Mouse (Mus musculus): ENCODE results near the gene Cacnb3. TPM values are rescaled to one million over a fixed set of nuclear protein-coding genes. Genes with fewer than 3 reads are reported as not detected.

Cacnb3 gene
- polyA plus RNA-seq, 2 experiments: 0.42 to 0.85 TPM

GRCm38 (mm10) chr15:98676940-98677728, 46.5 kb downstream of the Cacnb3 start, which contains the start of gene Rnd1:
Gene Rnd1, minus strand, starts transcription at chr15:98677461.
- Histone ChIP-seq H3K36me3 (replicated peaks; ENCODE audit: control insufficient read depth, insufficient read depth, low read depth) (no peaks in the 10 kb centered on the region), H3K4me1 (replicated peaks; ENCODE audit: control insufficient read depth in 2 of 2, insufficient read depth in 2 of 2, low read length in 1 of 2) (0 out of 4 replicates have a peak, but pooled peaks cover 0 to 6% of the 10 kb centered on the region in 2 experiments), H3K4me2 (ENCODE audit: low read depth) (peak within 1 kb of the TSS; percentile 42), H3K27me3 (ENCODE audit: control insufficient read depth, insufficient read depth, low read length) (peaks cover 47% of the 10 kb centered on the region), H3K9me3 (ENCODE audit: control insufficient read depth, low read length) (no peaks in the 10 kb centered on the region), H3K4me3 (ENCODE audit: insufficient read depth in 1 of 2, low read depth in 2 of 2, low read length in 2 of 2) (peak within 1 kb of the TSS; percentile 1 to 40), H3K9ac (replicated peaks) (no peak within 1 kb of the TSS), H3K27ac (no peak within 1 kb of the TSS)
- WGBS (ENCODE audit: insufficient replicate concordance): 2% methylated on average over 37 of the region's 37 CpGs
- DNase-seq (ENCODE audit: low read depth in 3 of 3, low spot score in 3 of 3) (peak; percentile 61 to 68 (median 62)), ATAC-seq (ENCODE audit: insufficient read depth) (peak; percentile 89)
- TF ChIP-seq EP300 (IDR thresholded peaks at IDR 0.05; ENCODE audit: low read depth) (no peak), CTCF (IDR thresholded peaks at IDR 0.05; ENCODE audit: low read depth) (peak; percentile 13; the same call in 1 of the 2 replicates)

- no peak for TF ChIP-seq EP300 (IDR thresholded peaks at IDR 0.05; ENCODE audit: low read depth)
- no peak for TF ChIP-seq CTCF (IDR thresholded peaks at IDR 0.05; ENCODE audit: low read depth)
- Histone ChIP-seq H3K4me1 (replicated peaks; ENCODE audit: control insufficient read depth in 2 of 2, insufficient read depth in 2 of 2, low read length in 1 of 2) (0 out of 4 replicates have a peak, but pooled peaks cover 0 to 6% of the 10 kb centered on the region in 2 experiments), H3K9me3 (ENCODE audit: control insufficient read depth, low read length) (no peaks in the 10 kb centered on the region), H3K4me2 (ENCODE audit: low read depth) (no peak overlapping the region), H3K4me3 (ENCODE audit: insufficient read depth in 1 of 2, low read depth in 2 of 2, low read length in 2 of 2) (no peak overlapping the region), H3K27me3 (ENCODE audit: control insufficient read depth, insufficient read depth, low read length) (peaks cover 47% of the 10 kb centered on the region), H3K27ac (no peak overlapping the region), H3K9ac (replicated peaks) (no peak overlapping the region), H3K36me3 (replicated peaks; ENCODE audit: control insufficient read depth, insufficient read depth, low read depth) (no peaks in the 10 kb centered on the region)
- WGBS (ENCODE audit: insufficient replicate concordance): 62% methylated on average over 7 of the region's 7 CpGs
- ATAC-seq (ENCODE audit: insufficient read depth) (no peak), DNase-seq (ENCODE audit: low read depth in 3 of 3, low spot score in 3 of 3) (no peak)
Observed at GRCm38 (mm10) chr15:98677977-98678376, 47.3 kb downstream of the Cacnb3 start.

GRCm38 (mm10) chr15:98680660-98681059, 50.0 kb downstream of the Cacnb3 start:
- ATAC-seq (ENCODE audit: insufficient read depth): no peak
- 64% methylated on average over 8 of the region's 8 CpGs for WGBS (ENCODE audit: insufficient replicate concordance)
- Histone ChIP-seq H3K4me1 (replicated peaks; ENCODE audit: control insufficient read depth in 2 of 2, insufficient read depth in 2 of 2, low read length in 1 of 2) (0 out of 4 replicates have a peak, but pooled peaks cover 0 to 6% of the 10 kb centered on the region in 2 experiments), H3K9ac (replicated peaks) (no peak overlapping the region), H3K9me3 (ENCODE audit: control insufficient read depth, low read length) (no peaks in the 10 kb centered on the region), H3K36me3 (replicated peaks; ENCODE audit: control insufficient read depth, insufficient read depth, low read depth) (no peaks in the 10 kb centered on the region), H3K27ac (no peak overlapping the region), H3K4me3 (ENCODE audit: insufficient read depth in 1 of 2, low read depth in 2 of 2, low read length in 2 of 2) (no peak overlapping the region), H3K27me3 (ENCODE audit: control insufficient read depth, insufficient read depth, low read length) (peaks cover 27% of the 10 kb centered on the region), H3K4me2 (ENCODE audit: low read depth) (no peak overlapping the region)
- TF ChIP-seq EP300 (IDR thresholded peaks at IDR 0.05; ENCODE audit: low read depth) (no peak), CTCF (IDR thresholded peaks at IDR 0.05; ENCODE audit: low read depth) (no peak)
- no peak for DNase-seq (ENCODE audit: low read depth in 3 of 3, low spot score in 3 of 3)

- TF ChIP-seq CTCF (IDR thresholded peaks at IDR 0.05; ENCODE audit: low read depth): no peak
- ATAC-seq (ENCODE audit: insufficient read depth) (no peak), DNase-seq (ENCODE audit: low read depth in 3 of 3, low spot score in 3 of 3) (no peak)
Observed at GRCm38 (mm10) chr15:98681633-98682032, 51.0 kb downstream of the Cacnb3 start.

GRCm38 (mm10) chr15:98683177-98683576, 52.5 kb downstream of the Cacnb3 start:
- H3K4me1 ChIP-seq (replicated peaks; ENCODE audit: control insufficient read depth in 2 of 2, insufficient read depth in 2 of 2, low read length in 1 of 2): no peaks in the 10 kb centered on the region
- no peak overlapping the region for H3K9ac ChIP-seq (replicated peaks)
- H3K4me2 ChIP-seq (ENCODE audit: low read depth): no peak overlapping the region
- H3K36me3 ChIP-seq (replicated peaks; ENCODE audit: control insufficient read depth, insufficient read depth, low read depth): no peaks in the 10 kb centered on the region
- H3K27me3 ChIP-seq (ENCODE audit: control insufficient read depth, insufficient read depth, low read length): peaks cover 8% of the 10 kb centered on the region
- no peak for TF ChIP-seq CTCF (IDR thresholded peaks at IDR 0.05; ENCODE audit: low read depth)
- no peak for TF ChIP-seq EP300 (IDR thresholded peaks at IDR 0.05; ENCODE audit: low read depth)
- no peak overlapping the region for H3K27ac ChIP-seq
- 40% methylated on average over 10 of the region's 10 CpGs for WGBS (ENCODE audit: insufficient replicate concordance)
- ATAC-seq (ENCODE audit: insufficient read depth): no peak
- H3K4me3 ChIP-seq (ENCODE audit: insufficient read depth in 1 of 2, low read depth in 2 of 2, low read length in 2 of 2): no peak overlapping the region
- no peaks in the 10 kb centered on the region for H3K9me3 ChIP-seq (ENCODE audit: control insufficient read depth, low read length)
- no peak for DNase-seq (ENCODE audit: low read depth in 3 of 3, low spot score in 3 of 3)

More at GRCm38 (mm10) chr15:98681633-98682032, 51.0 kb downstream of the Cacnb3 start:
- Histone ChIP-seq H3K4me1 (replicated peaks; ENCODE audit: control insufficient read depth in 2 of 2, insufficient read depth in 2 of 2, low read length in 1 of 2) (0 out of 4 replicates have a peak, but pooled peaks cover 0 to 4% of the 10 kb centered on the region in 2 experiments), H3K27ac (no peak overlapping the region), H3K4me3 (ENCODE audit: insufficient read depth in 1 of 2, low read depth in 2 of 2, low read length in 2 of 2) (no peak overlapping the region), H3K4me2 (ENCODE audit: low read depth) (no peak overlapping the region), H3K9ac (replicated peaks) (no peak overlapping the region), H3K9me3 (ENCODE audit: control insufficient read depth, low read length) (no peaks in the 10 kb centered on the region), H3K36me3 (replicated peaks; ENCODE audit: control insufficient read depth, insufficient read depth, low read depth) (no peaks in the 10 kb centered on the region), H3K27me3 (ENCODE audit: control insufficient read depth, insufficient read depth, low read length) (peaks cover 17% of the 10 kb centered on the region)
- 42% methylated on average over 7 of the region's 7 CpGs for WGBS (ENCODE audit: insufficient replicate concordance)
